Mouse (Mus musculus): Measurements from ENCODE around the gene Arl16. TPM values are rescaled to one million over a fixed set of nuclear protein-coding genes. Genes with fewer than 3 reads are reported as not detected.

The Arl16 gene
- polyA plus RNA-seq, 1 experiment from 2014 or later: 48.8 TPM

GRCm38 (mm10) chr11:120497436-120497835 lies 30.0 kb upstream of the Arl16 start:
- ATAC-seq (ENCODE audit: low FRiP score, low TSS enrichment) (no peak), DNase-seq (no peak)
- H3K4me1 ChIP-seq (ENCODE audit: control insufficient read depth, insufficient read depth, low read length): peaks cover 9% of the 10 kb centered on the region
- no peak overlapping the region for H3K9ac ChIP-seq (replicated peaks; ENCODE audit: low read length)
- H3K27me3 ChIP-seq (ENCODE audit: control insufficient read depth, insufficient read depth, low read length): no peaks in the 10 kb centered on the region
- no peak overlapping the region for H3K27ac ChIP-seq (replicated peaks; ENCODE audit: low read depth, low read length)
- WGBS: 94% methylated on average over 3 of the region's 3 CpGs
- no peak overlapping the region for H3K4me3 ChIP-seq (replicated peaks; ENCODE audit: low read depth, low read length)
- no peaks in the 10 kb centered on the region for H3K9me3 ChIP-seq (ENCODE audit: control insufficient read depth, low read length)
- peaks cover 44% of the 10 kb centered on the region for H3K36me3 ChIP-seq (ENCODE audit: control insufficient read depth, insufficient read depth, low read length)
- H3K4me2 ChIP-seq (ENCODE audit: low read length): no peak overlapping the region

GRCm38 (mm10) chr11:120493911-120494310 lies 26.5 kb upstream of the Arl16 start:
- H3K27ac ChIP-seq (replicated peaks; ENCODE audit: low read depth, low read length): no peak overlapping the region
- no peak overlapping the region for H3K9ac ChIP-seq (replicated peaks; ENCODE audit: low read length)
- H3K36me3 ChIP-seq (ENCODE audit: control insufficient read depth, insufficient read depth, low read length): peaks cover 42% of the 10 kb centered on the region
- DNase-seq: no peak
- peak overlapping the region; percentile 21; the same call in 1 of the 2 replicates for H3K4me2 ChIP-seq (ENCODE audit: low read length)
- H3K4me1 ChIP-seq (ENCODE audit: control insufficient read depth, insufficient read depth, low read length): peaks cover 17% of the 10 kb centered on the region
- no peaks in the 10 kb centered on the region for H3K27me3 ChIP-seq (ENCODE audit: control insufficient read depth, insufficient read depth, low read length)
- 85% methylated on average over 3 of the region's 3 CpGs for WGBS
- ATAC-seq (ENCODE audit: low FRiP score, low TSS enrichment): no peak
- H3K9me3 ChIP-seq (ENCODE audit: control insufficient read depth, low read length): no peaks in the 10 kb centered on the region
- no peak overlapping the region for H3K4me3 ChIP-seq (replicated peaks; ENCODE audit: low read depth, low read length)

- Histone ChIP-seq H3K9ac (replicated peaks; ENCODE audit: low read length) (peak overlapping the region; percentile 75; the same call in 1 of the 2 replicates), H3K4me2 (ENCODE audit: low read length) (peak overlapping the region; percentile 97), H3K27me3 (ENCODE audit: control insufficient read depth, insufficient read depth, low read length) (no peaks in the 10 kb centered on the region), H3K4me3 (replicated peaks; ENCODE audit: low read depth, low read length) (peak overlapping the region; percentile 87), H3K27ac (replicated peaks; ENCODE audit: low read depth, low read length) (peak overlapping the region; percentile 57; the same call in 1 of the 2 replicates), H3K9me3 (ENCODE audit: control insufficient read depth, low read length) (no peaks in the 10 kb centered on the region), H3K4me1 (ENCODE audit: control insufficient read depth, insufficient read depth, low read length) (peaks cover 17% of the 10 kb centered on the region), H3K36me3 (ENCODE audit: control insufficient read depth, insufficient read depth, low read length) (peaks cover 43% of the 10 kb centered on the region)
- ATAC-seq (ENCODE audit: low FRiP score, low TSS enrichment): no peak
- DNase-seq: no peak
- WGBS: 61% methylated on average over 3 of the region's 3 CpGs
Observed at GRCm38 (mm10) chr11:120493351-120493750, 25.9 kb upstream of the Arl16 start.

GRCm38 (mm10) chr11:120492878-120493203 lies 25.4 kb upstream of the Arl16 start:
- H3K4me2 ChIP-seq (ENCODE audit: low read length): peak overlapping the region; percentile 97
- peaks cover 44% of the 10 kb centered on the region for H3K36me3 ChIP-seq (ENCODE audit: control insufficient read depth, insufficient read depth, low read length)
- H3K9me3 ChIP-seq (ENCODE audit: control insufficient read depth, low read length): no peaks in the 10 kb centered on the region
- WGBS: 24% methylated on average over 3 of the region's 3 CpGs
- H3K9ac ChIP-seq (replicated peaks; ENCODE audit: low read length): peak overlapping the region; percentile 75; the same call in 1 of the 2 replicates
- DNase-seq (no peak), ATAC-seq (ENCODE audit: low FRiP score, low TSS enrichment) (no peak)
- peak overlapping the region; percentile 87 for H3K4me3 ChIP-seq (replicated peaks; ENCODE audit: low read depth, low read length)
- no peaks in the 10 kb centered on the region for H3K27me3 ChIP-seq (ENCODE audit: control insufficient read depth, insufficient read depth, low read length)
- peaks cover 17% of the 10 kb centered on the region for H3K4me1 ChIP-seq (ENCODE audit: control insufficient read depth, insufficient read depth, low read length)
- peak overlapping the region; percentile 57 for H3K27ac ChIP-seq (replicated peaks; ENCODE audit: low read depth, low read length)

GRCm38 (mm10) chr11:120492024-120492877 lies 24.8 kb upstream of the Arl16 start:
- WGBS: under 1% methylated on average over 48 of the region's 48 CpGs

GRCm38 (mm10) chr11:120491317-120492023 lies 24.1 kb upstream of the Arl16 start, which contains the start of gene Slc25a10:
Gene Slc25a10 (plus strand): TSS chr11:120491840.
- H3K9ac ChIP-seq (replicated peaks; ENCODE audit: low read length): peak within 1 kb of the TSS; percentile 75
- H3K27me3 ChIP-seq (ENCODE audit: control insufficient read depth, insufficient read depth, low read length): no peaks in the 10 kb centered on the region
- H3K27ac ChIP-seq (replicated peaks; ENCODE audit: low read depth, low read length): peak within 1 kb of the TSS; percentile 72
- H3K9me3 ChIP-seq (ENCODE audit: control insufficient read depth, low read length): no peaks in the 10 kb centered on the region
- H3K4me3 ChIP-seq (replicated peaks; ENCODE audit: low read depth, low read length): peak within 1 kb of the TSS; percentile 87
- H3K4me2 ChIP-seq (ENCODE audit: low read length): peak within 1 kb of the TSS; percentile 97
- under 1% methylated on average over 35 of the region's 35 CpGs for WGBS
- ATAC-seq (ENCODE audit: low FRiP score, low TSS enrichment) (peak; percentile 83), DNase-seq (peak; percentile 94)
- peaks cover 17% of the 10 kb centered on the region for H3K4me1 ChIP-seq (ENCODE audit: control insufficient read depth, insufficient read depth, low read length)
- peaks cover 48% of the 10 kb centered on the region for H3K36me3 ChIP-seq (ENCODE audit: control insufficient read depth, insufficient read depth, low read length)

More at GRCm38 (mm10) chr11:120492024-120492877, 24.8 kb upstream of the Arl16 start:
- Histone ChIP-seq H3K36me3 (ENCODE audit: control insufficient read depth, insufficient read depth, low read length) (peaks cover 46% of the 10 kb centered on the region), H3K9me3 (ENCODE audit: control insufficient read depth, low read length) (no peaks in the 10 kb centered on the region), H3K4me2 (ENCODE audit: low read length) (peak overlapping the region; percentile 97), H3K9ac (replicated peaks; ENCODE audit: low read length) (peak overlapping the region; percentile 75), H3K27ac (replicated peaks; ENCODE audit: low read depth, low read length) (peak overlapping the region; percentile 72), H3K27me3 (ENCODE audit: control insufficient read depth, insufficient read depth, low read length) (no peaks in the 10 kb centered on the region), H3K4me3 (replicated peaks; ENCODE audit: low read depth, low read length) (peak overlapping the region; percentile 87), H3K4me1 (ENCODE audit: control insufficient read depth, insufficient read depth, low read length) (peaks cover 17% of the 10 kb centered on the region)
- ATAC-seq (ENCODE audit: low FRiP score, low TSS enrichment) (peak; percentile 44), DNase-seq (peak; percentile 66)

- 0 out of 2 replicates have a peak overlapping the region, but pooled peaks have one; percentile 75 for H3K9ac ChIP-seq (replicated peaks; ENCODE audit: low read length)
- WGBS: 37% methylated on average over 4 of the region's 4 CpGs
Observed at GRCm38 (mm10) chr11:120490291-120491046, 23.1 kb upstream of the Arl16 start.

GRCm38 (mm10) chr11:120489054-120489761 lies 21.8 kb upstream of the Arl16 start:
- WGBS: 63% methylated on average over 4 of the region's 4 CpGs
- Histone ChIP-seq H3K4me1 (ENCODE audit: control insufficient read depth, insufficient read depth, low read length) (peaks cover 28% of the 10 kb centered on the region), H3K9ac (replicated peaks; ENCODE audit: low read length) (no peak overlapping the region), H3K36me3 (ENCODE audit: control insufficient read depth, insufficient read depth, low read length) (peaks cover 31% of the 10 kb centered on the region), H3K4me3 (replicated peaks; ENCODE audit: low read depth, low read length) (no peak overlapping the region), H3K9me3 (ENCODE audit: control insufficient read depth, low read length) (no peaks in the 10 kb centered on the region), H3K27me3 (ENCODE audit: control insufficient read depth, insufficient read depth, low read length) (no peaks in the 10 kb centered on the region), H3K27ac (replicated peaks; ENCODE audit: low read depth, low read length) (no peak overlapping the region), H3K4me2 (ENCODE audit: low read length) (no peak overlapping the region)
- DNase-seq (peak; percentile 87), ATAC-seq (ENCODE audit: low FRiP score, low TSS enrichment) (no peak)

More at GRCm38 (mm10) chr11:120490291-120491046, 23.1 kb upstream of the Arl16 start:
- ATAC-seq (ENCODE audit: low FRiP score, low TSS enrichment): no peak
- no peaks in the 10 kb centered on the region for H3K27me3 ChIP-seq (ENCODE audit: control insufficient read depth, insufficient read depth, low read length)
- no peak for DNase-seq
- H3K4me1 ChIP-seq (ENCODE audit: control insufficient read depth, insufficient read depth, low read length): peaks cover 23% of the 10 kb centered on the region
- H3K9me3 ChIP-seq (ENCODE audit: control insufficient read depth, low read length): no peaks in the 10 kb centered on the region
- no peak overlapping the region for H3K4me3 ChIP-seq (replicated peaks; ENCODE audit: low read depth, low read length)
- H3K36me3 ChIP-seq (ENCODE audit: control insufficient read depth, insufficient read depth, low read length): peaks cover 42% of the 10 kb centered on the region
- peak overlapping the region; percentile 97 for H3K4me2 ChIP-seq (ENCODE audit: low read length)
- 0 out of 2 replicates have a peak overlapping the region, but pooled peaks have one; percentile 72 for H3K27ac ChIP-seq (replicated peaks; ENCODE audit: low read depth, low read length)

Measured in midbrain, embryonic 14.5 days (tissue).